Mouse (Mus musculus) monocyte, adult 2 months (primary cell): ENCODE measurements around the gene Prkch.
"Not testable (repeated sequence)": the region's sequence is repeated elsewhere in the genome, so short reads cannot be mapped to it uniquely, and the experiment has no call there.

Experiments
- DNase-seq, 2 experiments: peaks; one replicate each; pipeline ENCODE4 v3.0.0; 2022; ENCODE audit warnings: low spot score in 2 of 2, low read depth in 1 of 2

Gene Prkch

DNA sequence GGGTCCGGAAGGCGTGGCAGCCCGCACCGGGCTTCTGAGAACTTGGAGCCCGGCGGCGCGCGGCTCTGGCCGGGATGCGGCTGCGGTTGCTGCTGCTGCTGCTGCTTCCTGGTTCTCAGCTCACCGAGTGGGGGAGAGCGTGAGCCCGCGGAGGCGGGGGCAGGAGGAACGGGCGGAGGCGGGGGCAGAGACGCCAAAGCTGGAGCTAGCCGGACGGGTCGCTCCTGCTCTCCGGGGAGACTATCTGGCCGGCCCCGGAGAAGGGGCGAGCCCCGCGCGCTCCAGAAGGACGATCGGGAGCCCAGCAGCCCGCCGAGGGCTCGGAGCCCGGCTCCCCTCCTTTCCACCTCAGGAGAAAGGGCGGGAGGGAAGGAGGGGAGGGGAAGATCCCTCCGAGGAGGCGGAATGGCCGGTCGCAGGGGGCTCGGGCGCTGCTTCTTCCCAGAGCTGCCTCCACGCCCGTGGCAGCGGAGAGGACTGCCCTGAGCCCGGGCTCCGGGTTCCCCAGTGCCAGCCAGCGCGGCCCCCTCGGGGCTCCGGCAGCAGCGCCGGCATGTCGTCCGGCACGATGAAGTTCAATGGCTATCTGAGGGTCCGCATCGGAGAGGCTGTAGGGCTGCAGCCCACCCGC lies at the start of gene Prkch:
Gene Prkch (plus strand): TSS at position 187 of the 631 bp plus-strand sequence.
- DNase-seq: peak; percentile 51 to 82

GRCm38 (mm10) chr12:73537499-73538138 lies 47.0 kb upstream of the Prkch start:
- DNase-seq: no peak

GRCm38 (mm10) chr12:73538139-73538508 lies 46.5 kb upstream of the Prkch start:
- DNase-seq: not testable (repeated sequence)

DNA sequence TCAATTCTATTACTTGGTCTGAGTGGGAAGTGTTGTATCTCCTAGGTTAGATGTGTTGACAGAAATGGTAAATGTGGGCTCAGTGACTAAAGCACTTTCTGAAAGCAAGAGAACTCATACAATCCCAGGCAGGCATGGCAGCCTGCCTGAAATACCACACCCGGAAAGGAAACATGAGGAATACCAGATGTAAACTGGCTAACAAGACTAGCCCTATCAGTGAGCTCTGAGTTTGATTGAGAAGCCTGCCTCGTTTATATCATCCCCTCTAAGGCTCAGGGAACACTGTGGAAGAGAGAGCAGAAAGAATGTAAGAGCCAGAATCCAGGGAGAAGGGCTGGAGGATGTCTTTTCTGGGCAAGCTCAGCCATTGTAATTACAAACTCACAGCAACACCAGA lies 45.4 kb upstream of the Prkch start:
- no peak for DNase-seq

DNA sequence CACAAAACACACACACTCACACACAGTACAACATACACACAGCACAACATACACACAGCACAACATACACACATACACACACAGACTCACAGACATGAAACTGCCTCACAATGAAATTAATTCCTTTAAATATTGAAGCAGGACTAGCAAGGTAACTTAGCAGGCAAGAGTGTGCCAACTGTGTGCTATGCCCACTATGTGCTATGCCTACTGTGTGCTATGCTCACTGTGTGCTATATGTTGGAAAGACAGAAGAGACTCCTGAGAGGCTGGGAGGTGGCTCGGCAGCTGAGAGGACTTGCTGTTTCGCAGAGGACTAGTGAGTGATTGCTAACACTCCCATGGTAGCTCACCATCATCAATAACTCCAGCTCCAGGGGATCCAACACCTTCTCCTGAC lies 44.2 kb upstream of the Prkch start:
- no peak for DNase-seq

DNA sequence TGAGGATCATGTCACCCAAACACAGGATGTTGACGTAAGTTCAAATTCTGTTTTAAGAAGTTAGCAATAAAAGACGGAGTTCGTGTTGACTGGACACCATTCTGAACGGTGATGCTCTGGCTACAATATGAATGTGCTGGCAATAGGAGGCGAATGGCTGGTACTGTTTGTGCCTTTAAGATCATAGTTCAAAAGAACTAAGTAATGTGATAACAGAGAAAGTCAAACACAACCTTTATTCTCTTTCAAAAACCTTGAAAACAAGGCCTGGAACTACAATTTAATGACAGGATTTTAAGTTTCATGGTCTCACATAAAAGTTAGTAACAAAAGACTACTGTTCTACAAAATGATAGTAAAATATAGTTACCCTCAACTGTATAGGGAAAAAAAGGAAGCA lies 41.4 kb upstream of the Prkch start:
- DNase-seq: no peak

- no peak for DNase-seq
These were observed 39.6 kb upstream of the Prkch start for GRCm38 (mm10) chr12:73544736-73545671.

GRCm38 (mm10) chr12:73545672-73546085 lies 38.9 kb upstream of the Prkch start:
- DNase-seq: no peak

DNA sequence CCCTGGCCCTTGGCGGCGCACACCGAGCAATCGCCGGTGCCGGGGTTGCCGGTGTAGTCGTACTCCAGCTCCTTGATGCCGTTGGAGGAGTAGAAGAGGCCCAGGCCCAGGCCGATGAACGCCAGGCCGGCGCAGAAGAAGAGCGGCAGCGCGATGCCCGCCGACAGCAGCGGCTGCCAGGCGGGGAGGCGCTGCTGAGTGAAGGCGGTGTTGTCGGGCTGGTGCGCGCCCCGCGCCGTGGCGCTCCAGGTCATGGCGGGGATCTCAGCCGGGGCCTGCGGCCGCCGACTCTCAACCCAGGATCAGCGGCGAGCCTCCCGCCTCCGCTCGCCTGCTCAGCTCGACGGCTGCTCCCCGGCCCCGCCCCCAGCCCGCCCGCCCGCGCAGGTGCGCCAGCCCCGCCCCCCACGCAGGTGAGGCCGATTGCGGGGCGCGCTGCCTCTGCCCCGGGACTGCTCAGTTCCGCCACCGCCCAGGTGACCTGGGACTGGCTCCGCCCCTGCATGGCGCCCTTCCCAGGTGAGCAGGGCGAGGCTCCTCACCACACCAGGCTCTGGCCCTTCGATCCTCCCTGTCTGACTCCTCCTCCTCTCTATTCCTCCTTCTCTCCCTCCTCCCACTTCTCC lies 38.4 kb upstream of the Prkch start, which contains the start of gene Tmem30b:
Gene Tmem30b (minus strand): TSS at position 307 of the 626 bp plus-strand sequence.
- no peak for DNase-seq

DNA sequence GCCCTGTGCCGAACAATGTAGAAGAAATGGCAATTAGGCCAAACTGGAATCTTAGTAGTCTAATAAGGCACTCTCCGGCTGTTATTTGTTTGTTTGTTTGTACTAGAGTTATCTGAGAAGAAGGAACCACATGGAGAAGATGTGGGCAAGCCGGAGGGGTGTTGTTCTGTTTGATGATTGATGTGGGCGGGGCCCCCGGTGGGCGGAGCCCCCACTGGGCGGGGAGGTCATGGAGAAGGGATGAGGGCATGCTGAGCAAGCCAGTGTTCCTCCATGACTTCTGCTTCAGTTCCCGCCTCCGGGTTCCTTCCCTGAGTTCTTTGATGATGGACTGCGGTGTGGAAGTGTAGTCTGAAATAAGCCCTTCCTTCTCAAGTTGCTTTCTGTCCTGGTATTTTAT lies 37.0 kb upstream of the Prkch start:
- DNase-seq: no peak

DNA sequence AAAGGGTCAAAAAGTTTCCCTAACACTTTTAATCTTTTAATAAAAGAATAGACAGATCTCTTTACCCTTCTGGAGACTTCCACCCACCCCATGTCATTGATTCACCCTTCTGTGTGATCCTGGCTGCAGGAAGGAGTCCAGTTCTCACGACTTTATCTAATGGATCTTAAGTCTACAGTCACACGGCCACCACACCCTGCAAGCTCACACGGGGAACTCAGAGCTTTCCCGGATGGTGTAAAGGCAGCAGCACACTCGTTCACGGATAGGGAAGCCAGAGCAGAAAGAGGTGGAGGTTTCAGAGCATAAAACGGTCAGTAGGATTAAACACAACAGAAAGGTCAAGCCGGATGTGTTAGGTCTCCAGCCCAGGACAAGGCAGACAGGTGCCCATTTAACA lies 36.3 kb upstream of the Prkch start:
- no peak for DNase-seq

DNA sequence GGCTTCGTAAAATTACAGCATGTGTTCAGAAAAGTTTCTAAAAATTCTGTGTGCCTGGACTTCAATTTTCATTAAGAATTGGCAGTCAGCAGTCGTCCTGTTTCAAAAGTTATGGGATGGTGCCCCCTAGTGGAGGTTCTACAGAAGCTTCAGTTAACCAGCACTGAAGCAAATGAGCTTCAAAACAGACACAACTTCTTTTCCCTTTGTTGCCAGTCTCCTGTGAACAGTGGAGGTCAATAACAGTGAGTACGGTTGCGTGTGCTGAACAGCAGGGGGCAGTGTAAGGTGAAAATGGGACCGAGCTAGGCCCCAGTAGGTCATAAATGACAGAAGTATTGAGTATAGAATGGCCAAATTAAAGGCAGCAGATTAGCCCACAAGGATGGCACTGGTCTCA lies 30.4 kb upstream of the Prkch start:
- no peak for DNase-seq

DNA sequence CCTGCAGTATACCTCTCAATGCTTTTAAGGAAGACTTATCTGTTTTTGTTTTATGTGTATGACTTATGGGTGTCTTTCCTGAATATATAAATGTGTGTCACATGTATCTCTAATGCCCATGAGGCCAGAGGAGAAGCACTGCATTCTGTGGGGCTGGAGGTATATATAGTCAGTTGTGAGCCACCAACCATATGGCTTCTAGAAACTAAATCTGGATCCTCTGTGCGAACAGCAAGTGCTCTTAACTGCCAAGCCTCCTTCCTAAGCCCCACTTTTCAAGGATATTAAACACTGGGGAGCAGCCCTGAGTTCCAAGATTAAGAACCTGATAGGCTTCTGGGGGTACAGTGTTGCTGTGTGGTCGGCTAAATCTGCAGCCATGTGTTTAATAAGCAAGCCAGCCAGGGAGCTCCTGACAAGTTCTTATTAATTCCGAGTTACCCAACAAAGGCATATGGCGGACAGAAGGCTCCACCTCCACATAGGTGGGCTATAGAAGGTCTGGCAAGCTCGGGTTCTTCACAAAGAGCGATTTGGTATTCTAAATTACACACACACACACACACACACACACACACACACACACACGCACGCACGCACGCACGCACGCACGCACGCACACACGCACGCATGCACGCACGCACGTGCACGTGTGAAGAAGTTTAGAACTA lies 25.9 kb upstream of the Prkch start:
- no peak for DNase-seq

DNA sequence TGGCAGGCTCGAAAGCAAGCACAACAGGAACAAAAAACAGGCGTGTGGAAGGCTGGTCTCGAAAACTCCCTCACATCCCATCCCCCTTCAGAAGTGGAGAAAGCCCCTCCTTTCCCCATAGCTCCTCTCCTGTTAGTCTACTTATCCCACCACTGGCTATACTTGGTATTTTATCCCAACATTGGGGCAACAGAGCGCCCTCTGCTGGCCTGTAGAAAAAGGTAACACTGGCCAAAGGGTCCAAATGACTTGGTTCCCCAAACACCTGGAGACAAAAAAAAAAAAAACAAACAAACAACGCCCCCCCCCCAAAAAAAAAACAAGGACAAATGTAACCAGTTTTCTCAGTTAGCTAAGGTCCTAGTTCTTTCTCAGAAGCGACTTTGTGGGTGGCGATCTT lies 24.5 kb upstream of the Prkch start:
- DNase-seq: no peak

- not testable (repeated sequence) for DNase-seq
These were observed 21.5 kb upstream of the Prkch start for GRCm38 (mm10) chr12:73563122-73563521.

- no peak for DNase-seq
These were observed 20.4 kb upstream of the Prkch start for GRCm38 (mm10) chr12:73564176-73564575.

GRCm38 (mm10) chr12:73564795-73565619 lies 19.6 kb upstream of the Prkch start:
- DNase-seq: no peak

DNA sequence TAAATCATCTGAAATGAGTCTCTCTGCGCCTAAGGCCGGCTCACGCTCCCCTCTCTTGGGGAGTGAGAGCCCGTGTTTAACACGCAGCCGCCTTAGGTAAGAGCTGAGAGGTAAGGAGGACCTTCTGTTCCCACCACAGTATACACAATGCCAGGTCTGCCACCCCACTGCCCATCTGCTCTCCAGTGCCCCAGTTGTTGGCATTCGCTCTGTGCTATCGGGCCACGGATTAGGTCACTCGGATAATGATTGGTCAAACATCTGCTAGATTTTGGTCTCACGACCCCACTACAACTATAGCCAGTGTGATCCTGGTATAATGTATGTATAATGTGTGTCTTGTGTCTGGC lies 19.0 kb upstream of the Prkch start:
- no peak for DNase-seq

- no peak for DNase-seq
These were observed 10.0 kb upstream of the Prkch start for GRCm38 (mm10) chr12:73574632-73575031.

GRCm38 (mm10) chr12:73578141-73578540 lies 6.5 kb upstream of the Prkch start:
- no peak for DNase-seq
